Mouse (Mus musculus): ENCODE measurements around the gene Tmem164. TPM values are rescaled to one million over a fixed set of nuclear protein-coding genes. Genes with fewer than 3 reads are reported as not detected.
A peak's percentile ranks its signal among the peaks of the same experiment; 100 is the strongest.
"Not testable (repeated sequence)": the region's sequence is repeated elsewhere in the genome, so short reads cannot be mapped to it uniquely, and the experiment has no call there.

Gene Tmem164
- 10 to 100 TPM; 30.2 to 31.1 TPM for total RNA-seq (2021)
- long read RNA-seq, full-length matches to known transcripts, result 1 of 13 reads
- long read RNA-seq, partial matches to known transcripts, result 9 of 13 reads
- long read RNA-seq, other reads (novel, unspliced or antisense), result 3 of 13 reads

DNA sequence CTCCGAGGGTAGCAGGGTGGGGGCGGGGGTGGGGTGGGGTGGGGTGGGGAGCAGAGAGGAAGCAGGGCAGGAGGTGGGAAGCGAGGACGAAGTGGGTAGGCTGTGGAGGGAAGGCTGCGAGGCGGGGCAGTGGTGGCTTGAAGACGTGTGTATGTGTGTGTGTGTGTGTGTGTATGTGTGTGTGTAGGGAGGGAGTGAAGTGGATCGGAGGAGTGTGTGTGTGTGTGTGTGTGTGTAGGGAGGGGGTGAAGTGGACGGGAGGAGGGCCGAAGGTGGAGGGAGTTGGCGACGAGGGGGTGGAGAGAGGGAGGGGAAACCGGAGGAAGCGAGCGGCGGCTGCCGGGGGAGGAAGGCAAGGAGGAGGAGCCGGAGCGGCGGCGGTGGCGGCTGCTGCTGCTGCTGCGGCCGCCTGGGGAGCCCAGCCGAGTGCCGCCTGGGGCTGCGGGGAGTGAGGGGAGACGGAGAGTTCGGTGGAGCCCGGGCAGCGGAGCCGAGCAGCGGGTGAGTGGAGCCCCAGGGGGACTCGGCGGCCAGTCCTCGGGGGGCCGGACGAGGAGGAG is at the start of gene Tmem164:
Gene Tmem164 (plus strand): TSS at position 351 of the 560 bp plus-strand sequence.
- DNase-seq (ENCODE audit: low spot score in 2 of 2), result peak; percentile 54 to 68

DNA sequence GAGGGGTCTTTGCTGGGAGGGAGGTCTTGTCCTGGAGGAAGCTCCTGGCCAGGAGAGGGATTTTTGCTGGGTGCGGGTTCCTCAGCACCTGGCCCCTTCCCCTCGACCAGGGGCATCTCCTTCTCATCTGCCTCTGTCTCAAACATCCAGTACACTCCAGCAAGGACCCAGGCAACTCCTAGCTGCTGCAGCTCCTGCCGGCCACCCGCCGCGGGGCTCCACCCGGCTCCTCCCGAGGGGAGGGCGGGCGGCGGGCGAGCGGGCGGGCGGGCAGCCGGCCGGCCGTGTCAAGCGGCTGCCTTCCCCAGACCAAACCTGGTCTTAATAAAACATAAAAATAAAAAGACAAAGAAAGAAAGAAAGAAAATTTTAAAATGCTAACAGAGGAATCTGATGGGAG is 48.2 kb upstream of the Tmem164 start:
- not testable (repeated sequence) for DNase-seq (ENCODE audit: low spot score in 2 of 2)

DNA sequence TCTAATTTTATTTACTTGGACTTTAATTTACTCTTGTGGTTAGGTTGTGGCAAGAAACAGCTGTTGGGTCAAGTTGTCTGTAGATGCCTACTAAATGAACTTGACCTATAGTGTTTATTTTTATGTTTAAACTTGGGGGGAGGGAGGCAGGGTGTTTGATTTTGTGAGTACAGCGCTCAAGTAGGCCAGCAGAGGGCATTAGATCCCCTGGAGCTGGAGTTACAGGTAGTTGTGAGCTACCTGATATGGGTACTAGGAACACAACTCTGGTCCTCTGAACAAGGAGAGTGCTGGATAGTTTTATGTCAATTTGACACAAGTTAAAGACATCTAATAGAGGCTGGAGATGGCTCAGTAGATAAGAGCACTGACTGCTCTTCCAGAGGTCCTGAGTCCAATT is 34.0 kb upstream of the Tmem164 start:
- no peak for DNase-seq (ENCODE audit: low spot score in 2 of 2)

DNA sequence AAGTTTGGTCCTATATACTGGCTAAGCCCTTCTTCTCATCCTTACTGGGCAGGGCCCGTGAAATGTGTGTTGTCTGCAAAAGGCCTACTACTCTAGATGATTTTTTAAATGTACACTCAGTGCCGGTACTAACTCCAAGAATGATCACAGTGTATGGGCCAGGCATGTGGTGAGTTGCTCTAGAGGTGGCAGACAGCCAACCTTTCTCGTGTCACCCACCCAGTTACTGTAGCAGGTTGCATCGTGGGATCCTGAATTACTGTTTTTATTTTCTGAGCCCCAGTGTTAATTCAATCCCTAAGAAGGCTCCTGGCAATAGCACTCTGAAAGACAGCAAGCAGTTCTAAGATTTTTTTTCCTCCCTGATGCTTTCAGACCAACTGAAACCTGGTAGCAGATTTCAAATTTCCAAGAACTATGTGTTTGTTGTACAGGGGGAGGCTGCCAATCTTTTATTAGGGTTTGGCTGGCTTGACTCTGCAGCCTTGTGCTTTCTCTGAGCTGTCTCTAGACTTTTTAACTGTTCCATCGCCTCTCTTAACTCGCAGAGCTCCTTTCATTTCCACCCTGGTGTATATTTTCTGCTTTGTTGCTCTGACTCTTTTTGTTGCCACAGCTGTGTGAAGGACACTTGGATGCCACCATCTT is 31.0 kb upstream of the Tmem164 start:
- peak in 1 of 2 experiments; percentile 5 for DNase-seq (ENCODE audit: low spot score in 2 of 2)

DNA sequence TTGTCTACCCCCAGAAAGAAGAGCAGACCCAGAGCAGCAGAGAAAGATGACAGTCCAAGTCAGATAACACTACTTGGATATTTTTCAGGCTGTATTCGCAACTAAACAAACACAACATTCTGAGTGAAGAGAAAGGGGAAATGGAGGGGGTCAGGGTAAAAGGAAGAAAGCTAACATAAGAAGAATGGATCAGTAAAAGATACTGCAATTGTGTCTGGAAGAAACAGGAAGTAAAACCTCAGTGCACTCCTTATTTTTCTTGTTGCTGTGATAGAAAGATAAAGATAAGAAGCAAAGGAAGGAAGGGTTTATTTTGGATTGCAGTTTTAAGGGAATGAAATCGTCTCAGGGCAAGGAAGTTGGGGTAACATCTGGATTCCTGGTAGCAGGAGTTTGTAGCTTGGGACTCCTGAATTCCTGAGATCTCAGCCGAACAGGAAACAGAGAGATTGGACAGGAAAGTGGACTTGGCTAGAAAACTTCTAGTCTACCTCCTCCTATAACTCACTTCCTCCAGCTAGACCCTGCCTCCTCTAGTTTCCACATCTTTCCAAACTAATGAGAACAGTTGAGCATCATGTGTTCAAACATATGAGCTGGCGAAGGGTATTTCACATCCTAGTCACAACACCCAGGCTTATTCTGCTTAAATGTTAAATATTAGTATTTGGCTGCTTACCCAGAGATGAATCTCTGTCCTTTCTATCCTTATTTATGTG is 16.3 kb upstream of the Tmem164 start:
- DNase-seq (ENCODE audit: low spot score in 2 of 2), result no peak

DNA sequence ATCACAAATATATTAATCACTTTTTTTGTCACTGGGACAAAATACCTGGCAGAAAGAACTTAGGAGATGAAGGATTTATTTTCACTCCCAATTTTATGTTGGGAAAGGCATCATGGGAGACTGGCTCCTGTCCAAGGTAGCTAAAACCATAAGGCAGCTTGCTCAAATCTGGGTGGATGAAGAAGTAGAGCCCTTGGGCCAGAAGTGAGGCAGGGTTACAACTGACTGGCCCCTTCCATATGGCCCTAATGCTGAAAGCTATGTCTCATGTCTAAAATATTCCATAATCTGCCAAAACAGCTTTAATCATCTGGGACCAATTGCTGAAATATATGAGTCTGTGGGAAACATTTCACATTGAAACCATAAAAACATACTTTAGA is 15.8 kb upstream of the Tmem164 start:
- DNase-seq (ENCODE audit: low spot score in 2 of 2), result no peak

DNA sequence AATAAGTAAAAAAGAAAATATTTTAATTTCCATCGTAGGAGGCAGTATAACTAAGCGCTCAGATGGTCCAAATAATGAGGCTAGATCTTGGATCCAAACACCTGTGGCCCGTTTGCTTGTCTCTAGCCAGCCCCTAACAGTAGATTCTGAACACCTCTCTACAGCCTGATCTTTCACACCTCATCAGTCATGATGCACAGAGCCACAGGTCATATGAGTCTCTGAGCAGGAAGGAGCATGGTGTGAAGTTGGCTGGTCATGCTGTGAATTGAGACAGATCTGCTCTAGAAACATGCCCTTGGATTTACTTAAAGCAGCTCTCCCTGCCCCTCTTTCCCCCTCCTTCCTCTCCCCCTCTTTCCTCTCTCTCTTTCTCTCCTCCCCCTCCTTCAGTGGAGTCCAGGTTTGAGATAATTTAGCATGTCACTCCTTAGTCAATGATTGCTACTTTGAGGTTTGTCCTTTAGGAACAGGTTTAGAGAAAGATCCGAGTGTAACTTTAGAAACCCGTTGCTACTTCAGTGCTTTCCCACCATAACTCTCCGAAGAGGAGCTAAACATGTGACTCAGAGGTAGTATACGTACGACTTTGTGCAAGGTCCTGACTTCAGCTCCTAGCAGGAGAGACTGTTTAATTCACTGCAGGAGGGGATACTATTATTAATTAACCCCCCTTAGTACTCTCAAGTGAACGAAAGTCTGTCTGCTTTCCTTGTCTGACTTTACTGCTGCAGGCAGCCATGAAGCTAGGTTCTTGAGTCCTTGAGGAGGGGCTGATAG is 11.7 kb upstream of the Tmem164 start:
- DNase-seq (ENCODE audit: low spot score in 2 of 2), result no peak

DNA sequence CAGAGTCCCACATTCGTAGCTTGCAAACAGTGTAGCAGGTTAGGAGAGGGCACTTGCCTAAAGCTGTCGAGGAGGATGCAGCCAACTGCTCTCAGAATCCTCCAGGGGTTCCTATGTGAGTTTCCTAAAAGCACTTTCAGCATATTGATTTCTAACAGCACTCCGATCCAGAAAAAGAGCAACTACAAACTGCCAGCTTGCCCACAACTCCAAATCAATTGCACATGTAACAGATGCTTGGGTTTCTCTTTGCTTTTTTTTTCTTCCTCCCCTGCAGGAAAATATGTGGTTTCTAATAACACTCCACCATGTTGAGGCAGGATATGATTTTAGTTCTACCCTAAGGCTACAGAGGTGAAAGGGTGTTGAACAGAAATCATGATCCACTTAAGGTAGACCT is 11.1 kb upstream of the Tmem164 start:
- no peak for DNase-seq (ENCODE audit: low spot score in 2 of 2)

DNA sequence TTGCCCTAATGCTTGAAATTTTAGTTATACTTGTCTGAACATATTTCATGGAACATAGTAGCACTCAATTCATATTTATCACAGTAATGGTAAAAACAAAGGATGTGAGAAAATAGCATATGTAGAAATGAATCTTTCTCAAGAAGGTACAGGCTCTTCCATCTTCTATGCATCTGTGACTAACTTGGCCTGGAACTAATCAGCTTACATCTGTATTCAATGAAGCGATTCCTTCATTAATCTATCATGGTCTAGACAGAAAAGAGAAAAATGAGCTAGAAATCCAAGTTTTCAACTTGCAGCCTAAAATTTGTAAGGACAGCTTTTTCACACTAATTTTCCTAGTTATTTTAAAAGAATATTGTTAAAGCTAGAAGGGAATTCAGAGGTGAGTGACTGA is 10.1 kb upstream of the Tmem164 start:
- DNase-seq (ENCODE audit: low spot score in 2 of 2), result no peak

DNA sequence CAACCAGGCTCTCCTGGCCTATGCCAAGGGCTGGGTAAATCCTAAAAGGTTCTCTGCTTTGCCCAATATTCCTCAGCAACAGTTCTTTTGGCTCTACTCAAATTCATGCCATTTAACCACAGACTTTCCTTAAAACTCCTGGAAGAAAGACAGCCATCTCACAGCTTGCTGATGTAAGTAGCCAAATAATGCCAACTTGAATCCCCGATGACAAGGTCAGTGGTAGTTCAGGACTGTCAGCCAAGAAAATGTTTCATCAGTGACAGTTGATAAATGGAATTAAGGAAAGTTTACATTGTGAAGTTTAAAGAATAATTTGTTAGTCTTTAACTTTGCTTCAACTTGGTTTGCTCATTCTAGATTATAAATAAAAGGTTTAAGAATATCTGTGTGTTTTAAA is 8.5 kb upstream of the Tmem164 start:
- no peak for DNase-seq (ENCODE audit: low spot score in 2 of 2)

DNA sequence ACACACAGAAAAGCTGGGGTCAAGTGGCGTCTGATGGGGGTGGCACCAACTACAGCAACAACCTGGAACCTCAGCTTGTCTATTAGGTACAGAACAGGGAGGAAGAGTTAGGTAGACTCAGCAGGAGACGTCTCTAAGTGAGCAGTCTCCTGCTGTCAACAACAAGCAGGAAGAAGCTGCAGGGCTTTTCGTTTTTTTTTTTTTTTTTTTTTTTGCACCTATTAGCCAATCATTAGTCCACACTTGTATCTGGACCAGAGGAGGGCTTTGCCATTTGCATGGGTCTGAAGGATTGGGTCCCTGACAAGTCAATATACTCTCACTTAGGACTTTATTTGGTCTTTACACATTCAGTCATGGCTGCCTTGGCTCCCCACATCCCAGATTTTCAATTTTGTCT is 4.0 kb upstream of the Tmem164 start:
- DNase-seq (ENCODE audit: low spot score in 2 of 2), result no peak

DNA sequence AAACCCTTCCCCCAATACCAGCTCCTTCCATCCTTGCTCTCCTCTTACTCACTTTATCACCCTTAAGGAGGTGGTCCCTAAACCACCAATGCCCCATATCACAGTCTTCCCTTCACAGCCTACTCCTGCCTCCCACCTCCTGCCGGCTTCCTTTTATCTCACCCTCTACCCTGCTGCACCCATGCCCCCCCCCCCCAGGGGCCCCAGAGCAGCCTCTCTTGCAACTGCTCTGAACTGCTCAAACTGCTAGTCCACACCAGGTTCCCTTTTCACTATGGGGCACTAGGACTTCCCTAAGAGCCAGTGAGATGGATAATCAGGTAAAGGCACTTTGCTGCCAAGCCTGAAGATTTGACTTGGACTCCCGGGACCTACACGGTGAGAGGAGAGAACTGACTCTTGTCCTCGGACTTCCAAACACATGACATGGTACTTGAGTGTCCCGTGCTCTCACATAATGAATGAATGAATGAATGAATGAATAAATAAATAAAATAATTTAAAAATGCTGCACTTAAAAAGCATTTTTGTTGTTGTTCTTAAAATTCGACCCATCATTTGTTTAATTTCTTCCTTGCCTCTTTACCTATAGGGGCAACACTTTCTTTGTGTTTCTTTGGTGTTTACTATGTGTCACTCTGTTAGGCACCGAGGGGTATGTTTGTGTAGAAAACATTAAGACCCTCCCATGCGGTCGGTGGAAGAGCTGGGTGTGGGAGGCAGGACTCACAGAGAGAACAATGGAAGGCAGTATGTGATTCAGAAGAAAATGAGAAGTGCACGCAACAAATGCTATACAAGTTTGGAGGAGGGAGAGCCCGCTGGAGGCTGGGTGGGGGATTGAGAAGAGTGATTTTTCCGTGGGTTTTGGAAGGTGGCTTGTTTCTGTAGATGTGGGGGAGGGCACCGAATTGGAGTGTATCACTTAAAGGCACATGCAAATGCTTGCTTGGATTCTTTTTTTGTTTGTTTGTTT is 2.4 kb upstream of the Tmem164 start:
- DNase-seq (ENCODE audit: low spot score in 2 of 2), result no peak

DNA sequence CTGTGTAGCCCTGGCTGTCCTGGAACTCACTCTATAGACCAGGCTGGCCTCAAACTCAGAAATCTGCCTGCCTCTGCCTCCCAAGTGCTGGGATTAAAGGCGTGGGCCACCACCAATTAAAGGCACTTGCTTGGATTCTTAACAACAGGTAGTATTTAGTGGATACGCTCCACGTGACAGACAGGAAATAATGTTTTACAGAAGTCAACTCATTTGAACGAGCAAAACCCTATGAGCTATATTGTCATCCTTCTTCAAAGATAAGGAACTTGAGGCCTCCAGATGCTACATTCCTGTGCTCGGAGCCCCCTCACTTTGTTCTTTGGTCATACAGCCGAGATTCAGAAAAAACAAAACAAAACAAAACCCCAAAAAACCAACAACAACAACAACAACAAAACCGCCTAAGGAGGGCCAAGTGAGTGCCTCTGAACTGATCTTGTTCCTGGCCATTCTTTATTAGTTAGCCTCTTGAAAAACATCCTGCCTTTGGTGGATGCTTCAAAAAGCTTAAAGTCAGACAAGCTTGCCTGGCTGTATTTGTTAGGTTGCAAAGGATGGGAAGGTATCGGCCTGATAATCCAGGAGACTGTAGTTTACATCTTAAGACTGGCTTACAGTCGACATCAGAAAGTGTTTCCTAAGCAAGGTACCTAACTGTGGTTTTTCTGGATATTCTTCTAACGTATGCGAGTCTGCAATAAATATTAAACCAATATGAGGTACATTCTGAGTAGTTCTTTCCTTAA is 1.5 kb upstream of the Tmem164 start:
- no peak for DNase-seq (ENCODE audit: low spot score in 2 of 2)

DNA sequence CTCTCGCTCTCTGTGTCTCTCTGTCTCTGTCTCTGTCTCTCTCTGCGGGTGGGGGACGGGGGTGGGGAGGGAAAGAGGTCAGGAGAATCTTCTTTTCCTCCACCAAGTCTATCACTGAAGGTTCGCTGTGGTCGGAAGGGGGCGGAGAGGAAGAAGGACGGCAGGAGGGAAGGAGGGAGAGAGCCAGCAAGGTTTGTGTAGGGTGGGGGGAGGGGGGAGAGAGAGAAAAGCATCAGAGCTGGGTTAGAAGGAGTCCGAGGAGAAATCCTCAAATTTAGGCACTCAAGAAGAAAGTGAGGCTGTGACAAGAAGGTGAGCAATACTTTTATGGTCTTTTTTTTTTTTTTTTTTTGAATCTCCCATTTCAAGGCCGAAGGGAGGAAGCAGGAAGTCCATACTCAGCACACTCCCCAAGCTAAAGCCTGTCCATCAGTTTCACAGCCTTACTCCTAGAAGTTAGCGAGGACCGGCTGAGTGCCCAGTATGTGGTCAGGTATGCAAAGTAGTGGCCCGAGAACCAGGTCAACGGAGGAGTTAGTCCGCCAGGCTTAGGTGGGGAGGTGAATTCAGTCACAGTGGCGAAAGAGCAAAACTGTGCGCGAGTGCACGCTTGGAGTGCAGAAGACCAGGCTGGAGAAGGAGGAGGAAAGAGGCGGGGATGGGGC is 683 bp upstream of the Tmem164 start:
- no peak for DNase-seq (ENCODE audit: low spot score in 2 of 2)

DNA sequence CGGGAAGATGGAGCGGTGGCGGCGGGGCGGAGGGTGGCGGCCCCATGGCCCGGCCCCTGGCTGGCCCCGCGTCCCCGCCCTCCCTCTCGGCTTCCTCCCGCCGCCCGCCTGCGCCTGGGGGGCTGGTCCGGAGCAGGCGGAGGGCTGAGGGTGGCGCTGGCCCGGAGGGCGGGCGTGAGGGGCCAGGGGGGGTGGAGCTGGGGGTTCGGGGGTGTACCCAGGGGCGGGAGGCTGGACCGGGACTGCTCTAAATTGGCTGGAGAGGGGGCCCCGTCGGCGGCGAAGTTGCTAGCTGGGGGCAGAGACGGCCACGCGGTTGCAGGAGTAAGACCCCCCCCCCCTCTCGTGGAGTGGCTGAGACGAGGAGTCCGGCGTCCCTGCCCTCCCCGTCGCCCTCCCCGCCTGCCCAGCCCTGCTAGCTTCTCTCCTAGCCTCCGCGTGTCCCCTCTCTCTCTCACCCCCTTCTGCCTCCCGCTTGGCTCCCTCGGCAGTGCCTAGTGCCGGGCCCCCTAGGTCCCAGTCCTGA is 473 bp downstream of the Tmem164 start:
- peak in 1 of 2 experiments; percentile 22 for DNase-seq (ENCODE audit: low spot score in 2 of 2)

DNA sequence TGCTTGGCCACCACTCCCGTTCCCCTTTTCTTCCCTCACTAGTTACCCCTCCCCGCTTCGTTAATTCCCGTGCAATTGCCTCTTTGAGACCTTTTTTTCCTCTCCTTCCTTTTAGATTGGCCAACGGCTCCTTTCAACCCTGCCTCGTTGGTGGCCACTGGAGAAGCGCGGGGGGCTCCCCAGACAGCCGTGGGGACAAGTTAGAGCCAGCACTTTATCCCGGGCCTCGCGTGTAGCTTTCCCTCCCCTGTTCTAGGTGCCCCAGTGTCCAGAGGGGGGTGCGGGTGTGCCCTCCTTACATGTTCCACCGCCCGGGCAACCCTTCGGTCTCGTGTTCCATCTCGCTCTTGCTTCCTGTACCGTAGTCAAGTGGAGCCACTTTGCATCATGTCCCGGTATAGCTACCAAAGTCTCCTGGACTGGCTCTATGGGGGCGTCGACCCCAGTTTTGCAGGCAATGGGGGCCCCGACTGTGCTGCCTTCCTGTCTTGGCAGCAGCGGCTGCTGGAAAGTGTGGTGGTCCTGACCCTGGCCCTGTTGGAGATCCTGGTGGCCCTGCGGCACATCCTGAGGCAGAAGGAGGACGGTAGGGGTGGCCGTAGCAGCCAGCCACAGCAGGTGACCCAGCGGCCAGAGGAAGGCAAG is 1.1 kb downstream of the Tmem164 start:
- peak in 1 of 2 experiments; percentile 21 for DNase-seq (ENCODE audit: low spot score in 2 of 2)

DNA sequence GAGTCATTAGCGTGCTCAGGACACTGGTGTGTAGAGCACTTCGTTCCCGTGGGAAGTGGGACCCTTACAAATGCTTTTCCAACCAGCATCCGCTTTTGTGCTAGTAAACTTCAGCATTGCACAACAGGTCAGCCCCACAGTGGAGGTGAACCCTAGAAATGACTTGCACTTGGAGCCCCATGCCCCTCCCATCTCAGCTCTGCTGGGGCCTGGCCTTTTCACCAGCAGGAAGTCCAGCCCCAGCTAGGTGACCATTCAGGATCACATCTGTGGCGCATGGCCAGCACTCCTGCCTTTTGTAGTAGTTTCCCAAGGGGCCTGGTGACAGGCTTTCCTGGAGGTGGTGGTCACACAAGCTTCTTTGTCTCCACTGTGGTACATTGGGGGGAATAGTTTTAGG is 1.8 kb downstream of the Tmem164 start:
- no peak for DNase-seq (ENCODE audit: low spot score in 2 of 2)

DNA sequence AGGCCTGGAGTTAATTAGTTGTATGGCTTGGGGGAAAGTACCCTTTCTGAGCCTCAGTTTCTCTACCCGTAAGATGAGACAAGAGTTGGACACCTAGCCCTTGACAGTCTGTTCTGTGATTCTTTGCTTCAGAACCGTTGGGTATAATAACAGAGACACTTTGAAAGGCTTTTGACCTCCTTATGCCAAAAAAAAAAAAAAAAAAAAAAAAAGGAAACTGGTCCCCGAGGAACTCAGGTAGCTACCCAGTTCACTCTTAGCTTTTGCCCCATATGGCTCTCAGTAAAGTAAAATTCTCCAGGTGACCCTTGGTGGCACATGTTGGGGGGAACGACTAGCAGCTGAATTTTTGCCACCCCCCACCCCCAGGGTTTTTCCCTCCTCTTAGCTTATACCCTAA is 3.5 kb downstream of the Tmem164 start:
- no peak for DNase-seq (ENCODE audit: low spot score in 2 of 2)
